Mouse (Mus musculus) midbrain, embryonic 14.5 days (tissue): ENCODE measurements around the gene Cst11. TPM values are rescaled to one million over a fixed set of nuclear protein-coding genes. Genes with fewer than 3 reads are reported as not detected.

Experiments used
- polyA plus RNA-seq: library from polyadenylated mRNA; unstranded; fragments of >200 nt; fragmentation: Nextera tagmentation; extraction: Ambion mirVana; gene quantifications from 2 replicates; pipeline ENCODE4 v1.2.1, GENCODE M21; 2014

Gene Cst11
- polyA plus RNA-seq, 1 experiment from 2014 or later, result not detected

Other genes starting within 250 kb of the Cst11 start
- gene Nxt1, start 98.9 kb downstream of the Cst11 start, polyA plus RNA-seq, result 48.1 and 54.6 TPM in 2 replicates
- gene Gzf1, start 90.5 kb downstream of the Cst11 start, polyA plus RNA-seq, result 12.5 and 16.7 TPM in 2 replicates
- 59.9 and 78.1 TPM in 2 replicates for gene Napb, start 39.0 kb downstream of the Cst11 start, polyA plus RNA-seq
- gene Cstl1, start 21.1 kb downstream of the Cst11 start, polyA plus RNA-seq, result not detected in 2 replicates
- not detected in 2 replicates for gene 8030411F24Rik, start 10.5 kb upstream of the Cst11 start, polyA plus RNA-seq
- not detected in 2 replicates for gene Cst12, start 17.9 kb upstream of the Cst11 start, polyA plus RNA-seq
- gene Cst8, start 27.3 kb upstream of the Cst11 start, polyA plus RNA-seq, result not detected in 2 replicates
- not detected in 2 replicates for gene Cst13, start 48.6 kb upstream of the Cst11 start, polyA plus RNA-seq
- not detected in 2 replicates for gene Cst9, start 63.6 kb upstream of the Cst11 start, polyA plus RNA-seq
- not detected in 2 replicates for gene 9230104L09Rik, start 93.5 kb upstream of the Cst11 start, polyA plus RNA-seq
- gene Cst3, start 104.2 kb upstream of the Cst11 start, polyA plus RNA-seq, result 525 and 594 TPM in 2 replicates
- not detected in 2 replicates for gene Gm1330, start 231.8 kb upstream of the Cst11 start, polyA plus RNA-seq
- not detected in 2 replicates for gene Gm10750, start 245.7 kb upstream of the Cst11 start, polyA plus RNA-seq